Mouse (Mus musculus): ENCODE measurements at regions not wholly inside any gene's neighbourhood (a gene's known extent, or its start where the extent isn't known, plus 50 kb on each side); places are given as distances from the start of the nearest gene placed in this dataset.

DNA sequence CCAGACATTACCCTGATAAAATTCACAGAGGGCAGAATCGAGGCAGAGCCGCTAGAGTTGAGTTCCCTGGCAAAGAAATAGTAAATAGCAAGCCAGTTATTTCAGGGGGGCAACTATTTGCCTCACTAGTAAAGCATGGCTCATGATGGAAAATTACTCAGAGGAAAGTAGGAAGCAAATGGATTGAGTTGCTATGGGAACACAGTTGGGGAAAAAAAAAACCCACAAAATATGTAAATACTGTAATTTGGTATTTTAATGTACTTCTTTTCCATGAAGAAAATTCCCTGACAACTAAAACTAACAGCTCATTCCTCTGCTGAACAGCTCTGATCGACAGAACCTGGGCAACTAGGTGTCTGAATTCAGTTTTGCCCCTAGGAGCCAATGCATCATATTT, 296.2 kb upstream of the Slc30a5 start:
- H3K4me3 ChIP-seq (ENCODE audit: extremely low read depth, insufficient read depth, insufficient read length), result no peak overlapping the region
- H3K27ac ChIP-seq (ENCODE audit: insufficient read depth, low read length), result no peak overlapping the region
- 90% methylated on average over 3 of the region's 3 CpGs for WGBS
- H3K36me3 ChIP-seq (ENCODE audit: control insufficient read depth, insufficient read depth, low read length), result no peaks in the 10 kb centered on the region
- TF ChIP-seq CTCF (IDR thresholded peaks at IDR 0.05; ENCODE audit: extremely low read depth, insufficient read depth, insufficient read length, insufficient replicate concordance), result no peak
- no peak for TF ChIP-seq POLR2A (IDR thresholded peaks at IDR 0.05; ENCODE audit: low read depth, low read length)
- no peaks in the 10 kb centered on the region for H3K27me3 ChIP-seq (ENCODE audit: control insufficient read depth, insufficient read depth, low read length)
- no peaks in the 10 kb centered on the region for H3K4me1 ChIP-seq (ENCODE audit: control insufficient read depth, insufficient read depth, insufficient read length)
- DNase-seq (ENCODE audit: low read depth in 1 of 2, low spot score in 2 of 2), result no peak

DNA sequence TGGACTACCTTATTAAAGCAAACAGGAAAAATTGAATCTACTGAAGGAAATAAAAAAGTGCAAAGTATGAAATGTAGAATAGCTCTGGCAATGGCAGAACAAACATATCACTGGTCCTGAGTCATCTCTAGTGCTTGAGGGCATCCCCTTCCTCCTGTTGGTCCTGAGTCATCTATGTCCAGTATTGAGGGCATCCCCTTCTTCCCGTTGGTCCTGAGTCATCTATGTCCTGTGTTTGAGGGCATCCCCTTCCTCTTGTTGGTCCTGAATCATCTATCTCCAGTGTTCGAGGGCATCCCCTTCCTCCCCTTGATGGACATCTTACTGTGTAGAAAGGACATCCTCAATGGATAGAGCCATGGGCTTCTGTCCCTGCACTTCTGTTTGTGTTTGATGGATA, 294.6 kb upstream of the Slc30a5 start:
- Histone ChIP-seq H3K27me3 (ENCODE audit: control insufficient read depth, insufficient read depth, low read length) (no peaks in the 10 kb centered on the region), H3K4me3 (ENCODE audit: extremely low read depth, insufficient read depth, insufficient read length) (no peak overlapping the region), H3K4me1 (ENCODE audit: control insufficient read depth, insufficient read depth, insufficient read length) (no peaks in the 10 kb centered on the region), H3K27ac (ENCODE audit: insufficient read depth, low read length) (no peak overlapping the region), H3K36me3 (ENCODE audit: control insufficient read depth, insufficient read depth, low read length) (no peaks in the 10 kb centered on the region)
- no peak for DNase-seq (ENCODE audit: low read depth in 1 of 2, low spot score in 2 of 2)
- 67% methylated on average over 2 of the region's 2 CpGs for WGBS
- TF ChIP-seq CTCF (IDR thresholded peaks at IDR 0.05; ENCODE audit: extremely low read depth, insufficient read depth, insufficient read length, insufficient replicate concordance), result no peak

DNA sequence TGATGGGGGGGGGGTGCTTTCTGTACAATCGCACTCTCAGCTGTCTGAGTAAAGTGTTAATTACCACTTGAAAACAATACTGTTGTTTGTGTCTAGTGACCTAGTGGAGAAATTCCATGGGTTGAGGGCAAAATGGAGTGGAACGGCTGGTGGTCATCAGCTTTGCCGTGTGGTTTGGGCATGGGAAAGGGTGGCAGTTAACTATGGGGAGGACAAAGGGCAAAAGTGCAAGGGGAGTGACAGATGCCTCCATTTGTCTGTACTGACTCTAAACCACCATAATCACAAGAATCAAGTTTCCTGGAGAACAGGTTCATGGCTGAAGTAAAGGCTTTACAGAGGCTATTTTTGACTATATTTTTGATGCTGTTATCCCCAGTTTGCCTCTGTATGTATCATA, 294.0 kb upstream of the Slc30a5 start:
- no peak for TF ChIP-seq CTCF (IDR thresholded peaks at IDR 0.05; ENCODE audit: extremely low read depth, insufficient read depth, insufficient read length, insufficient replicate concordance)
- TF ChIP-seq POLR2A (IDR thresholded peaks at IDR 0.05; ENCODE audit: low read depth, low read length), result no peak
- DNase-seq (ENCODE audit: low read depth in 1 of 2, low spot score in 2 of 2), result no peak
- no peaks in the 10 kb centered on the region for H3K27me3 ChIP-seq (ENCODE audit: control insufficient read depth, insufficient read depth, low read length)
- H3K4me1 ChIP-seq (ENCODE audit: control insufficient read depth, insufficient read depth, insufficient read length), result no peaks in the 10 kb centered on the region
- H3K4me3 ChIP-seq (ENCODE audit: extremely low read depth, insufficient read depth, insufficient read length), result no peak overlapping the region
- 89% methylated on average over 3 of the region's 3 CpGs for WGBS
- H3K27ac ChIP-seq (ENCODE audit: insufficient read depth, low read length), result no peak overlapping the region
- no peaks in the 10 kb centered on the region for H3K36me3 ChIP-seq (ENCODE audit: control insufficient read depth, insufficient read depth, low read length)

DNA sequence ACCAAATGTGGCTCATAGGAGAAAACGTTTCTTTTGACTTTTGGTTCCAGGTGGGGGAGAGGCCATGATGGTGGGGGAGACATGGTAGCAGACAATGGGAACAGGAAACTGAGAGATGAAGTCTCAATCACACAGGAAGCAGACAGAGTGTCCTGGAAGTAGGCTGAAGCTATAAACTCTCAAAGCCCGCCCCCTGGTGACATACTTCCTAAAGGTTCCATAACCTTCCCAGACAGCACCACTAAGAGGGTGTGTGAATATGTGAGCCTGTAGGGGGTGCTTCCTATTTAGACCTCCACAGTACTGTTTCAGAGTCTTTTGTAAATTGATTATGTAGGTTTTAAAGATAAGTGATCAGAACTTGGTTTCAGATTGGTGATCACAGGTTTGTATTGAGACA, 284.1 kb upstream of the Slc30a5 start:
- TF ChIP-seq POLR2A (IDR thresholded peaks at IDR 0.05; ENCODE audit: low read depth, low read length) (no peak), CTCF (IDR thresholded peaks at IDR 0.05; ENCODE audit: extremely low read depth, insufficient read depth, insufficient read length, insufficient replicate concordance) (no peak)
- Histone ChIP-seq H3K27ac (ENCODE audit: insufficient read depth, low read length) (no peak overlapping the region), H3K4me3 (ENCODE audit: extremely low read depth, insufficient read depth, insufficient read length) (no peak overlapping the region), H3K4me1 (ENCODE audit: control insufficient read depth, insufficient read depth, insufficient read length) (no peaks in the 10 kb centered on the region), H3K36me3 (ENCODE audit: control insufficient read depth, insufficient read depth, low read length) (no peaks in the 10 kb centered on the region), H3K27me3 (ENCODE audit: control insufficient read depth, insufficient read depth, low read length) (no peaks in the 10 kb centered on the region)
- WGBS, result 80% methylated on average over 2 of the region's 2 CpGs
- no peak for DNase-seq (ENCODE audit: low read depth in 1 of 2, low spot score in 2 of 2)

DNA sequence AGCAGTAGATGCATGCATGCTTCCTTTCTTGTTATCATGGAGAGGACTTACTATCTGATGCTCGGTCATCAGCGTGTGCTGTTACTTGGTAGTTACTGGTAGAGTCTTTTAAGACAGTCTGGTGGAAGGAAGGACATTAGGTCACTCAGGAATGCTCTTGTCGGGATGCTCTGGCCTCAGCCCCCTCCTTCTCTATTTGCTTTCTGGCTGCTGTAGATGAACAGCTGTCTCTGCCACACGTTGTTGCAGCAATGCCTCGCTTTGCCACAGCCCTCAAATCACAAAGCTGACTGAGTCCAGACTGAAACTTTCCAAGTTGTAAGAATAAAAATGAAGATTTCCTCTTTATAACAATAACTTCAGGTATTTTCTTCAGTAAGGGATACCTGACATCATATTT, 282.1 kb upstream of the Slc30a5 start:
- no peaks in the 10 kb centered on the region for H3K36me3 ChIP-seq (ENCODE audit: control insufficient read depth, insufficient read depth, low read length)
- TF ChIP-seq CTCF (IDR thresholded peaks at IDR 0.05; ENCODE audit: extremely low read depth, insufficient read depth, insufficient read length, insufficient replicate concordance), result no peak
- no peak for DNase-seq (ENCODE audit: low read depth in 1 of 2, low spot score in 2 of 2)

DNA sequence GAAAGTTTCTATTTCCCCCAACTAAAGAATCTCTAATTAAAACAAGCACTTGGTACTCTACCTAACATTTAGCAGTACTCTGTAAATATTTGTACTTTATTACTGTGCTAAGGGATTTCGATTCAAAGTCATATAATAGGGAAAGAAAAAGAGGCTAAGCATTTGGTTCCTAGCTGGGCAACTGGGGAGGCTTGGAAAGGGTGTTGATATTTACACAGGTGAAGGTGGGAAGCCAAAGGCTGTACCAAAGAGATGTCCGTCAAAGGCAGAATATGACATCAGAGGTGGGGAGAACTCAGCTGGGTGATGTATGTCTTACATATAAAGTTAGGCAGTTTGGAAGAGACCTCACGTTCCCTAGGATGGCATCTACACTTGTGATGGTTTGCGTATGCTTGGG, 278.9 kb upstream of the Slc30a5 start:
- H3K27ac ChIP-seq (ENCODE audit: insufficient read depth, low read length), result no peak overlapping the region
- no peak for DNase-seq (ENCODE audit: low read depth in 1 of 2, low spot score in 2 of 2)
- no peaks in the 10 kb centered on the region for H3K36me3 ChIP-seq (ENCODE audit: control insufficient read depth, insufficient read depth, low read length)
- no peaks in the 10 kb centered on the region for H3K4me1 ChIP-seq (ENCODE audit: control insufficient read depth, insufficient read depth, insufficient read length)
- 82% methylated on average over 4 of the region's 4 CpGs for WGBS
- H3K4me3 ChIP-seq (ENCODE audit: extremely low read depth, insufficient read depth, insufficient read length), result no peak overlapping the region
- TF ChIP-seq CTCF (IDR thresholded peaks at IDR 0.05; ENCODE audit: extremely low read depth, insufficient read depth, insufficient read length, insufficient replicate concordance), result no peak
- no peaks in the 10 kb centered on the region for H3K27me3 ChIP-seq (ENCODE audit: control insufficient read depth, insufficient read depth, low read length)

More for the DNA sequence above, 282.1 kb upstream of the Slc30a5 start:
- no peaks in the 10 kb centered on the region for H3K27me3 ChIP-seq (ENCODE audit: control insufficient read depth, insufficient read depth, low read length)
- no peak overlapping the region for H3K27ac ChIP-seq (ENCODE audit: insufficient read depth, low read length)
- 77% methylated on average over 5 of the region's 5 CpGs for WGBS
- H3K4me3 ChIP-seq (ENCODE audit: extremely low read depth, insufficient read depth, insufficient read length), result no peak overlapping the region
- H3K4me1 ChIP-seq (ENCODE audit: control insufficient read depth, insufficient read depth, insufficient read length), result no peaks in the 10 kb centered on the region

DNA sequence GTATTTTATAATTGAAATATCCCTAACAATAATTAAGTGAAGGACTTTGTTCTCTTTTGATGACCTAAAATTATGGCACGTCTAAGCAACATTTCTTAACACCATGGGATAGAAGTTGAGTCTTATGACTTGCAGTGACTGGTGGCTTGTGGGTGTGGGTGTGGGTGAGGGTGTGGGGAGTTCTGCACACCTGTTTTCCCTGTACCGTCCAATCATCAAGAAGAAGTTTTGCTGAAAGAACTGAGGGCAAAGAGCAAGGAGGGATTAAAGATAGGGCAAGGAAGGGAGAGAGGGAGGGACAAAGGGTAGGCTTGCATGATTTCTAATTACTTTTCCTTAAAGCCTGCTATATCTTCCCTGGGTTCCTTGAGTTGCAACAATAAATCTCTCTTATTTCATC, 278.5 kb upstream of the Slc30a5 start:
- H3K4me1 ChIP-seq (ENCODE audit: control insufficient read depth, insufficient read depth, insufficient read length), result no peaks in the 10 kb centered on the region
- no peak overlapping the region for H3K27ac ChIP-seq (ENCODE audit: insufficient read depth, low read length)
- 87% methylated on average over 2 of the region's 2 CpGs for WGBS
- TF ChIP-seq CTCF (IDR thresholded peaks at IDR 0.05; ENCODE audit: extremely low read depth, insufficient read depth, insufficient read length, insufficient replicate concordance) (no peak), POLR2A (IDR thresholded peaks at IDR 0.05; ENCODE audit: low read depth, low read length) (no peak)
- H3K27me3 ChIP-seq (ENCODE audit: control insufficient read depth, insufficient read depth, low read length), result no peaks in the 10 kb centered on the region
- DNase-seq (ENCODE audit: low read depth in 1 of 2, low spot score in 2 of 2), result no peak
- H3K4me3 ChIP-seq (ENCODE audit: extremely low read depth, insufficient read depth, insufficient read length), result no peak overlapping the region
- no peaks in the 10 kb centered on the region for H3K36me3 ChIP-seq (ENCODE audit: control insufficient read depth, insufficient read depth, low read length)

All from spleen, adult 2 months (tissue).